Mouse (Mus musculus) stomach, embryonic 15.5 days (tissue): ENCODE measurements at regions not wholly inside any gene's neighbourhood (a gene's known extent, or its start where the extent isn't known, plus 50 kb on each side); places are given as distances from the start of the nearest gene placed in this dataset.

ENCODE experiments used
- ATAC-seq: fragments of 200-750 bp; cut with Nextera tagmentation; 2 replicates; pipeline ENCODE4 v1.8.0; 2017; ENCODE audit warnings: low read depth, moderate number of reproducible peaks, moderate TSS enrichment; ENCODE audit not compliant: insufficient read depth, low FRiP score
- H3K27ac ChIP-seq: fragments of 300-500 bp; sonication (generic); 2 replicates; pipeline ENCODE4 v1.5.1; 2015; ENCODE audit warnings: mild to moderate bottlenecking, inconsistent platforms
- H3K27me3 ChIP-seq: fragments of 300-500 bp; sonication (generic); replicated peaks from 2 replicates; pipeline ENCODE4 v1.6.1; 2015; ENCODE audit warnings: inconsistent platforms
- H3K36me3 ChIP-seq: fragments of 300-500 bp; sonication (generic); 2 replicates; pipeline ENCODE4 v1.6.1; 2015; ENCODE audit warnings: inconsistent platforms
- H3K4me1 ChIP-seq: fragments of 300-500 bp; sonication (generic); 2 replicates; pipeline ENCODE4 v1.6.1; 2015; ENCODE audit warnings: inconsistent platforms
- H3K4me2 ChIP-seq: fragments of 300-500 bp; sonication (generic); 2 replicates; pipeline ENCODE4 v1.6.1; 2015; ENCODE audit warnings: mild to moderate bottlenecking, inconsistent platforms
- H3K4me3 ChIP-seq: fragments of 300-500 bp; sonication (generic); replicated peaks from 2 replicates; pipeline ENCODE4 v1.5.1; 2015; ENCODE audit warnings: inconsistent platforms
- H3K9ac ChIP-seq: fragments of 300-500 bp; sonication (generic); 2 replicates; pipeline ENCODE4 v1.6.1; 2015; ENCODE audit warnings: inconsistent platforms
- H3K9me3 ChIP-seq: fragments of 300-500 bp; sonication (generic); 2 replicates; pipeline ENCODE4 v1.6.1; 2016; ENCODE audit warnings: inconsistent platforms
- WGBS: fragments of 180-500 bp; shearing (Covaris S2); methylation state at CpG from one replicate; pipeline ENCODE4 v1.1.7; 2015; 5-methylcytosine and 5-hydroxymethylcytosine counted together

- Histone ChIP-seq H3K36me3 (no peaks in the 10 kb centered on the region), H3K9ac (no peak overlapping the region), H3K4me1 (no peaks in the 10 kb centered on the region), H3K4me2 (no peak overlapping the region), H3K27me3 (no peaks in the 10 kb centered on the region), H3K9me3 (no peaks in the 10 kb centered on the region), H3K27ac (no peak overlapping the region), H3K4me3 (no peak overlapping the region)
- no peak for ATAC-seq
- WGBS, result 100% methylated on average over 2 of the region's 2 CpGs
Observed at GRCm38 (mm10) chr7:37403483-37403882, 370.0 kb downstream of the Zfp536 start.

GRCm38 (mm10) chr7:37413350-37413749 lies 360.1 kb downstream of the Zfp536 start:
- H3K27ac ChIP-seq, result no peak overlapping the region
- ATAC-seq, result no peak

GRCm38 (mm10) chr7:37421704-37422103 lies 351.7 kb downstream of the Zfp536 start:
- Histone ChIP-seq H3K27me3 (no peaks in the 10 kb centered on the region), H3K4me1 (no peaks in the 10 kb centered on the region), H3K4me3 (no peak overlapping the region), H3K27ac (no peak overlapping the region), H3K36me3 (no peaks in the 10 kb centered on the region), H3K4me2 (no peak overlapping the region), H3K9me3 (no peaks in the 10 kb centered on the region), H3K9ac (no peak overlapping the region)
- 80% methylated on average over 10 of the region's 10 CpGs for WGBS
- no peak for ATAC-seq

More at GRCm38 (mm10) chr7:37413350-37413749, 360.1 kb downstream of the Zfp536 start:
- Histone ChIP-seq H3K36me3 (no peaks in the 10 kb centered on the region), H3K9ac (no peak overlapping the region), H3K9me3 (no peaks in the 10 kb centered on the region), H3K4me3 (no peak overlapping the region), H3K4me1 (no peaks in the 10 kb centered on the region), H3K27me3 (no peaks in the 10 kb centered on the region), H3K4me2 (no peak overlapping the region)
- WGBS, result 53% methylated on average over 4 of the region's 4 CpGs
